In genomic region chr13:35905378-35905777, GRCm38 (mm10) we compare ENCODE assay signal across 8 mouse cellular contexts. TPM values are rescaled to one million over a fixed set of nuclear protein-coding genes. Genes with fewer than 3 reads are reported as not detected.
DNase-seq lines count a peak whose midpoint lies in the region; ATAC-seq lines count a peak whose summit lies in the region.

No protein-coding gene starts in this region.

- DNase-seq in CD4-positive, CD25-positive, alpha-beta regulatory T cell, adult 2 months (ENCODE audit: low read depth, low spot score): peak; percentile 44
- no peak for DNase-seq in neural tube, embryonic 11.5 days (ENCODE audit: low spot score)
- no peak for DNase-seq in neural tube, embryonic 10.5 days (ENCODE audit: extremely low spot score, low spot score)
- DNase-seq in gastrocnemius, postnatal 25 days: no peak
- no peak for DNase-seq in urinary bladder, adult 18-20 months (ENCODE audit: low spot score in 2 of 2)

- peak overlapping the region; percentile 43 for H3K4me3 ChIP-seq in neural tube, embryonic 11.5 days (ENCODE audit: low read depth, low read length)
- H3K4me3 ChIP-seq in hindbrain, embryonic 16.5 days (ENCODE audit: low read length): peak overlapping the region; percentile 78

- 3% methylated on average over 13 of the region's 13 CpGs for WGBS in neural tube, embryonic 11.5 days
- 2% methylated on average over 13 of the region's 13 CpGs for WGBS in hindbrain, embryonic 16.5 days

- no peaks in the 10 kb centered on the region for H3K9me3 ChIP-seq in neural tube, embryonic 11.5 days (ENCODE audit: control insufficient read depth, low read length)
- no peaks in the 10 kb centered on the region for H3K9me3 ChIP-seq in hindbrain, embryonic 16.5 days (ENCODE audit: control insufficient read depth, low read length)

- H3K27ac ChIP-seq in neural tube, embryonic 11.5 days (ENCODE audit: low read depth, low read length): no peak overlapping the region
- H3K27ac ChIP-seq in hindbrain, embryonic 16.5 days (ENCODE audit: low read depth, low read length): no peak overlapping the region

- H3K36me3 ChIP-seq in neural tube, embryonic 11.5 days (ENCODE audit: control insufficient read depth, insufficient read depth, low read length): no peaks in the 10 kb centered on the region
- no peaks in the 10 kb centered on the region for H3K36me3 ChIP-seq in hindbrain, embryonic 16.5 days (ENCODE audit: control insufficient read depth, insufficient read depth, low read length)

- H3K4me1 ChIP-seq in neural tube, embryonic 11.5 days (ENCODE audit: control insufficient read depth, insufficient read depth, low read length): no peaks in the 10 kb centered on the region
- H3K4me1 ChIP-seq in hindbrain, embryonic 16.5 days (ENCODE audit: control insufficient read depth, insufficient read depth, low read depth, low read length): no peaks in the 10 kb centered on the region; the same call in 1 of the 2 replicates

- H3K9ac ChIP-seq in neural tube, embryonic 11.5 days (ENCODE audit: low read length): peak overlapping the region; percentile 56
- peak overlapping the region; percentile 46 for H3K9ac ChIP-seq in hindbrain, embryonic 16.5 days (ENCODE audit: low read depth, low read length)

- no peak for ATAC-seq in CD4-positive, CD25-positive, alpha-beta regulatory T cell, adult 4 months
- ATAC-seq in neural tube, embryonic 11.5 days (ENCODE audit: insufficient read depth, low FRiP score, low TSS enrichment): no peak
- no peak for ATAC-seq in hindbrain, embryonic 16.5 days
- ATAC-seq in megakaryocyte, adult 5-6 weeks (ENCODE audit: poor library complexity, severe bottlenecking): peak; percentile 4; the same call in 1 of the 2 replicates

- no peaks in the 10 kb centered on the region for H3K27me3 ChIP-seq in neural tube, embryonic 11.5 days (ENCODE audit: control insufficient read depth, insufficient read depth, low read length)
- H3K27me3 ChIP-seq in hindbrain, embryonic 16.5 days (replicated peaks; ENCODE audit: control insufficient read depth, insufficient read depth, low read length): no peaks in the 10 kb centered on the region

- peak overlapping the region; percentile 64 for H3K4me2 ChIP-seq in neural tube, embryonic 11.5 days (ENCODE audit: low read depth)
- H3K4me2 ChIP-seq in hindbrain, embryonic 16.5 days (ENCODE audit: low read length): peak overlapping the region; percentile 62

RNA-seq across cellular contexts. Expression of gene Rpp40, which starts 0.8 kb away (rescaled TPM):
- polyA plus RNA-seq in CD4-positive, CD25-positive, alpha-beta regulatory T cell, adult 4 months (2017; shearing (Covaris generic)): 10 to 100 TPM; 10.8 to 12.0 TPM
- 17.7 and 26.7 TPM in 2 replicates for polyA plus RNA-seq in neural tube, embryonic 11.5 days (2014; fragmentation: Nextera tagmentation; extraction: Ambion mirVana)
- polyA plus RNA-seq in hindbrain, embryonic 16.5 days (2015; fragmentation: Nextera tagmentation; extraction: Ambion mirVana): 8.3 TPM in 2 replicates
- 4.5 and 5.0 TPM in 2 replicates for total RNA-seq in megakaryocyte, adult 5-6 weeks (2015)
- 2.3 and 3.7 TPM in 2 replicates for total RNA-seq in megakaryocyte, adult 5-6 weeks (2017)
- 10 to 100 TPM; 11.0 to 12.9 TPM for total RNA-seq in gastrocnemius, postnatal 25 days (2021)

RNA-seq across cellular contexts. Expression of gene Ppp1r3g, which starts 53.3 kb away (rescaled TPM):
- polyA plus RNA-seq in CD4-positive, CD25-positive, alpha-beta regulatory T cell, adult 4 months (2017; shearing (Covaris generic)): not detected
- polyA plus RNA-seq in neural tube, embryonic 11.5 days (2014; fragmentation: Nextera tagmentation; extraction: Ambion mirVana): 0.60 and 0.88 TPM in 2 replicates
- 0.56 and 1.2 TPM in 2 replicates for polyA plus RNA-seq in hindbrain, embryonic 16.5 days (2015; fragmentation: Nextera tagmentation; extraction: Ambion mirVana)
- total RNA-seq in megakaryocyte, adult 5-6 weeks (2015): not detected in 2 replicates
- not detected in 2 replicates for total RNA-seq in megakaryocyte, adult 5-6 weeks (2017)
- total RNA-seq in gastrocnemius, postnatal 25 days (2021): not detected
